Mouse (Mus musculus): ENCODE results near the gene Tmc2.

DNA sequence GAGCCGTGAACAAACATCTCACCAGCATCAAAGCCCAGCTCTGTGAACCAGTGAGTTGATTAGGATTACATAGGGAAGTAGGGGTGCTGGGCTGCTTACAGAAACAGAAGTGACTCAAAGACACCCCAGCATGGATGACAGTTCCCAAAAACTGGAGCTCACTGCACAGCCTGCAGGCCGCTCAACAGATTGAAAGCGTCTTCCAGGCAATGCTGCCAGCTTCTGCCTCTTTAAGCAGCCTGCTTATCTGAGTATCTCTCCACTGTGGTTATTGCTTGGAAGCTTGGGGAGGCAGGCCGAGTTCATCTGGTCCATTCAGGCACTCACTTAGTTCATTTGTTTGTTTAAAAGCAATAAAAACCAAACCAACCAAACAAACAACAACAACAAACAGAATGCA, 61.8 kb downstream of the Tmc2 start:
- TF ChIP-seq POLR2A (IDR thresholded peaks at IDR 0.05; ENCODE audit: control insufficient read depth, extremely low read depth, insufficient read depth, low read length, poor library complexity) = no peak
- no peak for TF ChIP-seq CTCF (IDR thresholded peaks at IDR 0.05; ENCODE audit: borderline replicate concordance, control insufficient read depth, extremely low read depth, insufficient read depth, low read length, poor library complexity)

Measured in thymus, adult 2 months (tissue).